Mouse (Mus musculus) forebrain, embryonic 10.5 days (tissue): ENCODE measurements around the gene Epha5. TPM values are rescaled to one million over a fixed set of nuclear protein-coding genes. Genes with fewer than 3 reads are reported as not detected.

Experiments used
- DNase-seq: peaks from one replicate; pipeline ENCODE4 v3.0.0-alpha.2; 2017; ENCODE audit warnings: low spot score; ENCODE audit errors: extremely low spot score
- H3K27ac ChIP-seq: fragments of 300-500 bp; sonication (generic); 2 replicates; pipeline ENCODE4 v1.5.1; 2016; ENCODE audit warnings: mild to moderate bottlenecking
- H3K27me3 ChIP-seq: fragments of 300-500 bp; sonication (generic); 2 replicates; pipeline ENCODE4 v1.6.1; 2016; ENCODE audit warnings: mild to moderate bottlenecking; ENCODE audit not compliant: poor library complexity, severe bottlenecking
- H3K36me3 ChIP-seq: fragments of 300-500 bp; sonication (generic); replicated peaks from 2 replicates; pipeline ENCODE4 v1.6.1; 2016; ENCODE audit warnings: mild to moderate bottlenecking, moderate library complexity
- H3K4me1 ChIP-seq: fragments of 300-500 bp; sonication (generic); 2 replicates; pipeline ENCODE4 v1.6.1; 2016
- H3K4me3 ChIP-seq: fragments of 300-500 bp; sonication (generic); 2 replicates; pipeline ENCODE4 v1.5.1; 2016; ENCODE audit warnings: mild to moderate bottlenecking, moderate library complexity
- H3K9me3 ChIP-seq: fragments of 300-500 bp; sonication (generic); 2 replicates; pipeline ENCODE4 v1.6.1; 2016; ENCODE audit warnings: mild to moderate bottlenecking, moderate library complexity
- WGBS: fragments of 180-500 bp; shearing (Covaris S2); methylation state at CpG from one replicate; pipeline ENCODE4 v1.1.7; 2016; 5-methylcytosine and 5-hydroxymethylcytosine counted together
- polyA plus RNA-seq: library from polyadenylated mRNA; unstranded; fragments of >200 nt; fragmentation: Nextera tagmentation; extraction: Ambion mirVana; gene quantifications from 2 replicates; pipeline ENCODE4 v1.2.1, GENCODE M21; 2016

Gene Epha5
- polyA plus RNA-seq, 1 experiment from 2014 or later, result 4.4 TPM

DNA sequence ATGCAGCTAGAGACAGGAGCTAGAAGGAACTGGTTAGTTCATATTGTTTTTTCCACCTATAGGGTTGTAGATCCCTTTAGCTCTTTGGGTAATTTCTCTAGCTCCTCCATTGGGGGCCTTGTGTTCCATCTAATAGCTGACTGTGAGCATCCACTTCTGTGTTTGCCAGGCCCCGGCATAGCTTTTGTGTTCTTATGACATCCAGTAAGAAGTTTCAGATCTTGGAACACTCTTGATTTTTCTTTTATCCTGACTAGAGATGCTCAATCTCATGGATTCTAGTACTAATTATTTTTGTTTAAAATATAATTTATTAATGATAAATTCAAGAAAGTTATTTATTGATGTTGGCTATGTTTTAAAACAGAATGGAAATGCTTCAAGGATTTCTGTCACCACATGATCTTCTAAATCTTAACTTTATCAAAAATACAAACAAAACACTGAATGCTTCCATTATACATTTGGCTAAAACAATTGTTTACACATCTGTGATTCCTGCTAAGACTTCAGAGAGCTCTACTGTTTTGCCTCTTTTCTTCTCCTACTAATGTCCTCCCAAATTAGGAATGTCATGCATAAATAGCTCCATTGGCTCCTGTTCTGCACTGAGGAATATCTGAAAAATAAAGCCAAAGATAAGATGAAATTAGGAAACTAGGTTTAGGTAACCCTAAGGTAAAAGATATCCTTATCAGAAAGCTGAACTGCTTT, 379.8 kb downstream of the Epha5 start:
- WGBS, result 95% methylated on average over 1 of the region's 1 CpGs
- DNase-seq, result no peak
- no peaks in the 10 kb centered on the region for H3K36me3 ChIP-seq

More for the DNA sequence above, 379.8 kb downstream of the Epha5 start:
- no peaks in the 10 kb centered on the region for H3K4me1 ChIP-seq
- H3K4me3 ChIP-seq, result no peak overlapping the region
- H3K27me3 ChIP-seq, result no peaks in the 10 kb centered on the region
- no peak overlapping the region for H3K27ac ChIP-seq
- no peaks in the 10 kb centered on the region for H3K9me3 ChIP-seq
